Mouse (Mus musculus): Measurements from ENCODE around the gene Zfp69. TPM values are rescaled to one million over a fixed set of nuclear protein-coding genes. Genes with fewer than 3 reads are reported as not detected.

Zfp69 gene
- polyA plus RNA-seq, 1 experiment: 1.2 TPM

- Histone ChIP-seq H3K27ac (ENCODE audit: insufficient read depth, low read length) (no peak overlapping the region), H3K4me3 (ENCODE audit: insufficient read depth, low read length) (no peak overlapping the region), H3K4me1 (ENCODE audit: control insufficient read depth, insufficient read depth, low read length) (no peaks in the 10 kb centered on the region)
- TF ChIP-seq POLR2A (IDR thresholded peaks at IDR 0.05; ENCODE audit: low read depth, low read length) (no peak), CTCF (IDR thresholded peaks at IDR 0.05; ENCODE audit: borderline replicate concordance, insufficient read depth, low read length) (no peak)
Observed at GRCm38 (mm10) chr4:120930736-120931135, 20.8 kb downstream of the Zfp69 start.

- H3K4me3 ChIP-seq (ENCODE audit: insufficient read depth, low read length): no peak overlapping the region
- TF ChIP-seq POLR2A (IDR thresholded peaks at IDR 0.05; ENCODE audit: low read depth, low read length) (no peak), CTCF (IDR thresholded peaks at IDR 0.05; ENCODE audit: borderline replicate concordance, insufficient read depth, low read length) (no peak)
- no peak overlapping the region for H3K27ac ChIP-seq (ENCODE audit: insufficient read depth, low read length)
- H3K4me1 ChIP-seq (ENCODE audit: control insufficient read depth, insufficient read depth, low read length): no peaks in the 10 kb centered on the region
Observed at GRCm38 (mm10) chr4:120928686-120929085, 22.8 kb downstream of the Zfp69 start.

GRCm38 (mm10) chr4:120925386-120925785 is 26.1 kb downstream of the Zfp69 start:
- Histone ChIP-seq H3K4me3 (ENCODE audit: insufficient read depth, low read length) (peak overlapping the region; percentile 88), H3K27ac (ENCODE audit: insufficient read depth, low read length) (peak overlapping the region; percentile 47)
- 0 out of 2 replicates have a peak, but pooled peaks have one; percentile 27 for TF ChIP-seq POLR2A (IDR thresholded peaks at IDR 0.05; ENCODE audit: low read depth, low read length)
- no peak for TF ChIP-seq CTCF (IDR thresholded peaks at IDR 0.05; ENCODE audit: borderline replicate concordance, insufficient read depth, low read length)

GRCm38 (mm10) chr4:120924554-120925299 is 26.8 kb downstream of the Zfp69 start, which contains the start of gene Exo5:
Gene Exo5, minus strand, starts transcription at chr4:120925017.
- H3K4me3 ChIP-seq (ENCODE audit: insufficient read depth, low read length): peak within 1 kb of the TSS; percentile 88
- no peaks in the 10 kb centered on the region for H3K4me1 ChIP-seq (ENCODE audit: control insufficient read depth, insufficient read depth, low read length)
- H3K27ac ChIP-seq (ENCODE audit: insufficient read depth, low read length): peak within 1 kb of the TSS; percentile 47
- TF ChIP-seq POLR2A (IDR thresholded peaks at IDR 0.05; ENCODE audit: low read depth, low read length) (peak; percentile 99), CTCF (IDR thresholded peaks at IDR 0.05; ENCODE audit: borderline replicate concordance, insufficient read depth, low read length) (no peak)

More at GRCm38 (mm10) chr4:120925386-120925785, 26.1 kb downstream of the Zfp69 start:
- H3K4me1 ChIP-seq (ENCODE audit: control insufficient read depth, insufficient read depth, low read length): no peaks in the 10 kb centered on the region

- TF ChIP-seq POLR2A (IDR thresholded peaks at IDR 0.05; ENCODE audit: low read depth, low read length) (no peak), CTCF (IDR thresholded peaks at IDR 0.05; ENCODE audit: borderline replicate concordance, insufficient read depth, low read length) (no peak)
- no peaks in the 10 kb centered on the region for H3K4me1 ChIP-seq (ENCODE audit: control insufficient read depth, insufficient read depth, low read length)
- no peak overlapping the region for H3K27ac ChIP-seq (ENCODE audit: insufficient read depth, low read length)
- no peak overlapping the region for H3K4me3 ChIP-seq (ENCODE audit: insufficient read depth, low read length)
Observed at GRCm38 (mm10) chr4:120921461-120921860, 30.0 kb downstream of the Zfp69 start.

GRCm38 (mm10) chr4:120914501-120914900 is 37.0 kb downstream of the Zfp69 start:
- Histone ChIP-seq H3K4me1 (ENCODE audit: control insufficient read depth, insufficient read depth, low read length) (no peaks in the 10 kb centered on the region), H3K4me3 (ENCODE audit: insufficient read depth, low read length) (no peak overlapping the region)
- no peak for TF ChIP-seq POLR2A (IDR thresholded peaks at IDR 0.05; ENCODE audit: low read depth, low read length)
- no peak for TF ChIP-seq CTCF (IDR thresholded peaks at IDR 0.05; ENCODE audit: borderline replicate concordance, insufficient read depth, low read length)

GRCm38 (mm10) chr4:120913861-120914260 is 37.6 kb downstream of the Zfp69 start:
- Histone ChIP-seq H3K4me1 (ENCODE audit: control insufficient read depth, insufficient read depth, low read length) (no peaks in the 10 kb centered on the region), H3K27ac (ENCODE audit: insufficient read depth, low read length) (no peak overlapping the region), H3K4me3 (ENCODE audit: insufficient read depth, low read length) (no peak overlapping the region)
- no peak for TF ChIP-seq CTCF (IDR thresholded peaks at IDR 0.05; ENCODE audit: borderline replicate concordance, insufficient read depth, low read length)
- no peak for TF ChIP-seq POLR2A (IDR thresholded peaks at IDR 0.05; ENCODE audit: low read depth, low read length)

More at GRCm38 (mm10) chr4:120914501-120914900, 37.0 kb downstream of the Zfp69 start:
- H3K27ac ChIP-seq (ENCODE audit: insufficient read depth, low read length): no peak overlapping the region

- H3K27ac ChIP-seq (ENCODE audit: insufficient read depth, low read length): no peak overlapping the region
- TF ChIP-seq POLR2A (IDR thresholded peaks at IDR 0.05; ENCODE audit: low read depth, low read length) (no peak), CTCF (IDR thresholded peaks at IDR 0.05; ENCODE audit: borderline replicate concordance, insufficient read depth, low read length) (no peak)
- no peak overlapping the region for H3K4me3 ChIP-seq (ENCODE audit: insufficient read depth, low read length)
- no peaks in the 10 kb centered on the region for H3K4me1 ChIP-seq (ENCODE audit: control insufficient read depth, insufficient read depth, low read length)
Observed at GRCm38 (mm10) chr4:120913443-120913842, 38.1 kb downstream of the Zfp69 start.

- Histone ChIP-seq H3K27ac (ENCODE audit: insufficient read depth, low read length) (no peak overlapping the region), H3K4me1 (ENCODE audit: control insufficient read depth, insufficient read depth, low read length) (no peaks in the 10 kb centered on the region), H3K4me3 (ENCODE audit: insufficient read depth, low read length) (no peak overlapping the region)
- no peak for TF ChIP-seq CTCF (IDR thresholded peaks at IDR 0.05; ENCODE audit: borderline replicate concordance, insufficient read depth, low read length)
- no peak for TF ChIP-seq POLR2A (IDR thresholded peaks at IDR 0.05; ENCODE audit: low read depth, low read length)
Observed at GRCm38 (mm10) chr4:120912866-120913265, 38.6 kb downstream of the Zfp69 start.

GRCm38 (mm10) chr4:120911086-120911485 is 40.4 kb downstream of the Zfp69 start:
- Histone ChIP-seq H3K27ac (ENCODE audit: insufficient read depth, low read length) (no peak overlapping the region), H3K4me1 (ENCODE audit: control insufficient read depth, insufficient read depth, low read length) (no peaks in the 10 kb centered on the region), H3K4me3 (ENCODE audit: insufficient read depth, low read length) (no peak overlapping the region)
- TF ChIP-seq POLR2A (IDR thresholded peaks at IDR 0.05; ENCODE audit: low read depth, low read length) (no peak), CTCF (IDR thresholded peaks at IDR 0.05; ENCODE audit: borderline replicate concordance, insufficient read depth, low read length) (no peak)

All from embryonic fibroblast, embryonic 13.5 days (primary cell).